Mouse (Mus musculus): ENCODE data around the gene Rhbdl1.

The Rhbdl1 gene

GRCm38 (mm10) chr17:25837076-25837410, at the start of gene Rhbdl1:
Gene Rhbdl1 (minus strand): TSS chr17:25837295.
- DNase-seq: peak; percentile 65 to 72

DNA sequence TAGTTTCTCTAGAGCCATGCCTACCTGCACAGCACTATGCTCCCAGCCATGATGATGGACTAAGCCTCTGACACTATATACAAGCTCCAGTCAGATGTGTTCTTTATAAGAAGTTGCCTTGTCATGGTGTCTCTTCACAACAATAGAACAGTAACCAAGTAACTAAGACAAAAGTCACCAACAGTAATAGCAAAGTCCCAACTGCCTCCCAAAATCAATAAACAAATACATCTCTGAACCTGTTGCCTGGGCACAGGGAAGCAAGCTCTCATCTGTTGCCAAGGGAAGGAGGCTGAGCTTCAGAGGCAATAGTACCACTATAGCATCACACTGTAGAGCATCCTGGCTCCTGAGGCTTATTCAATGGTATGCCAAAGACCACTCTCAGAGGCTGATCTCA, 49.7 kb upstream of the Rhbdl1 start:
- DNase-seq: no peak

GRCm38 (mm10) chr17:25885636-25886035, 48.5 kb upstream of the Rhbdl1 start:
- DNase-seq: peak in 1 of 2 experiments; percentile 42

GRCm38 (mm10) chr17:25883824-25884223, 46.7 kb upstream of the Rhbdl1 start:
- DNase-seq: no peak

GRCm38 (mm10) chr17:25883268-25883667, 46.2 kb upstream of the Rhbdl1 start:
- no peak for DNase-seq

DNA sequence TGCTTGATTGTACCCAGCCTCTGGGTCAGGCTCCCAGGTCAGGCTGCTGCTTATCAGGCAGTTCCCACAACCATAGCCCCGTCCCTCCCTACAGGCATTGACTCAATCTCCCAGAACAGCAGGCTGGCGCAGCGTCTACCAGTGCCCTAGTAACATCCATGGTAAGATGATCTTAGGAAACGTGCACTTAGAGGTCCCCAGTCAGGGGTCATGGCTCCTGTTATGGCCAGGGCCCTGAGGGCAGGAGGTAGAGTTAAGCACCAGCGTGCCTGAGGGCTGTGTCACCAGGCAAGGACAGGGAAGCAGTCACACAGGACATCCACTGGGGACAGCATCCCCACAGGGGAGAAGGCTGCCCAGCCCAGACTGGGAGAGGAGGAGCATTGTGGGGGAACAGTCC, 45.2 kb upstream of the Rhbdl1 start:
- no peak for DNase-seq

DNA sequence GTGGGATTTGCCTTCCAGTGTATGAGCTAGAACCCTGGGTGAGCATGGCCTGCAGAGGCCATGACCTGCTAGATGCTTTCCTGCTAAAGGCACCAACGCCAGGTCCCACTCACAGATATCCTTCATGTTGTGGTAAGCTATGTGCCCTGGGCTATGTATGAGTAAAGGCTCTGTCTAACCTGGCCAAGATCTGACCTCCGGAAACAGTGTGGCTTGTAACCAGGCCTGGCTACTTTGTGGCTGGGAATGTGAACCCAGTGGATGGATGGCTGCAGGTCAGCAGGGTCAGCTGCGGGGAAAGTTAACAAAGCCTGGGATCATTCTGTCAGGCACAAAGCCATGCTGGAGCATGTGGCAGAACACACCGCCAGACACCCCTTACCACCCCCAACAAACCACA, 44.6 kb upstream of the Rhbdl1 start:
- DNase-seq: no peak

DNA sequence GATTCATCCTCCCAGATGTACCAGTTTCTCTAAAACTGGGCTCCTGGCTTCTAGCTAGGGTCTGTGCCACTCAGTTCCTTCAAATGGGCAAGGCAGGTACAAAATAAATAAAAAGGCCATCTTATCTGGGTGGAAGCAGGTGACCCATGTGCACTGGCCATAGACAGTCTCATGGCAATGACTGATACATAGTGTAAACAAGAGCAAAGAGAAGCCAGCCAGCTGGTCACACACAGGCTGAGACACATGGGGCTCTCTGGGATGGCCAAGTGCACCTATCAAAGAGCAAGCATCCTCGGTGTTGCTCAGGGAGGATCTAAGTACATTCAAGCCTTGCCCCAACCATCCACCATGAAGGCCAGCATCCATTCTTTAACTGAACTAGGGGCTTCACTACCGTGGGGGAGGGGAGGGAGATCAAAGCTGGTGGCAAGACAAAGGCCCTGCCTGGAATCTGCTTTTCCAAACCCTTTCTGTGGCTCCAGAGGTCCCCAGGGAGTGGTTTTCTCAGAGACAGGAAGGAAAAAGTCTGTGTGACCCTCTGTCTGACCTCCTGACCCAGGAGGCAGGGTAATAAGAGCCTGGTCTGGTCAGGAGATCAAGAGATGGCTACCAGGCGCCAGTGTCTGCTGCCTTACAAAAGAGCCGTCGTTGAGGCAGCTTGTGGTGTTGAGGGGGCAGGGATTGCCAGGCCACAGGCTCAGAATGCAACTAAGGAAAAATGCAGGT, 44.0 kb upstream of the Rhbdl1 start:
- peak in 1 of 2 experiments; percentile 36 for DNase-seq

- peak in 1 of 2 experiments; percentile 15 for DNase-seq
These were observed 43.3 kb upstream of the Rhbdl1 start, which contains the start of gene Wfikkn1 for GRCm38 (mm10) chr17:25880196-25880910. Gene Wfikkn1 (minus strand): TSS chr17:25880858.

GRCm38 (mm10) chr17:25879750-25880149, 42.7 kb upstream of the Rhbdl1 start:
- no peak for DNase-seq

- DNase-seq: peak; percentile 85 to 88
These were observed 42.2 kb upstream of the Rhbdl1 start for GRCm38 (mm10) chr17:25879261-25879660.

DNA sequence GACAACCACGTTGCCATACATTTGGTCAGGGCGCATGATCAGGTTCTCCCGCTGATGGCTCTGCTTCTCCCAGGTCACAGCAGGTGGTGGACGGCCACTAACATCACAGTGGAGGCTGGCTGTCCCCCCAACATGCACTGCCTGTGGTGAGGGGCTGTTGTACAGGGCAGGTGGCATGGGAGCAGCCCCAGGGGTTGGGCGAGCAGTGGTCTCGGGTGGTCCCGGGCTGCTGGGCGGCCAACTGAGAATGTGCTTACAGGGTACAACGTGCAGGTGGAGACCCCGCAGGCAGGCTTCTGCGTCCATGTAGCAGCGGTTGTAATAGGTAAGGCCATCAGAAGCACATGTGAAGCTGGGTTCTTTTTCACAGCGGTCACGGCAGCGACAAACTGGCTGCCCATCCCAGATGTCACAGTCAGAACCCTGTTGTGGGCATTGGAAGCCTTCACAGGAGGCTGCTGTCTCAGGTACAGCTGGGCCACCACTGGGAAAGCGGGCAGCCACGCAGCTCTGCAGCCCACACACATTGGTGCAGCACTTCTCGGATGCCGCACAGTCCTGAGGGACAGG, 41.6 kb upstream of the Rhbdl1 start:
- peak in 1 of 2 experiments; percentile 13 for DNase-seq

DNA sequence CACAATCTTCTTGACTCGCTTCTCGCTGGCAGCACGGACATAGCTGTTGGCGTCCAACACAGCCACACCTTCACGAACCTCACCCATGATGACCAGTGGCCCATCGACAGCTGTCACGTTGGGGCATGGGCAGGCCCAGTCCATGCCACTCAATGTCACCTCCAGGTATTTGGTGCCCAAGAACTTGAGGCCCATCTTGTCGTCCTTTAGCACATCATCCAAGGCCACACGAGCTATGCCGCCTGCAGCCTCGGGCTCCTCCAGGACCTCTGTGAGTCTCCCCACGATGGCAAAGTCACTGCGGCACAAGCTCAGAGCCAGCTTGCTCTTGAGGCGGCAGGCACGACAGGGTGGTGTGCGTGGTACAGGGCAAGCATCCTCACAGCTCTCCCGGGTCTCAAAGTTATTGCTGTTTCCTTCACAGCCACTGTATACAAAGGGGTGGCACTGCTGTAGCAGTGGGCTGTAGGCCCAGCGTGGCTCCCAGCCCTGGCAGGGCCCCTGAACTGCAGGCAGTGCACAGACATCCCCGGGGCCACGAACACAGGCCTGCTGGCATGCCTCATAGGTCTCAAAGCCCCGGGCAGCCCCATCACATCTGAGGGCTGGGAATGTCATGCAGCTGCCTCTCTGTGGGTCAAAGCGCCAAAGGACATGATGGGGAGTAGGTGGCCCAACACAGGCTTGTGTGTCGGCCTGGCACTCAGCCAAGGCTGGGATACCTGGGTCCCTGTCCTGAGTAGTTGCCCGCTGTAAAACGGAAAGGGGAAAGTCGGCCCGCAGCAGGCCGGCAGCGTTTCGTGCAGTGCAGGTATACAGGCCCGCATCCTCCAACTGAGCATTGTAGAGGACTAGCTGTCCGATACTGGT, 40.9 kb upstream of the Rhbdl1 start:
- peak in 1 of 2 experiments; percentile 23 for DNase-seq

DNA sequence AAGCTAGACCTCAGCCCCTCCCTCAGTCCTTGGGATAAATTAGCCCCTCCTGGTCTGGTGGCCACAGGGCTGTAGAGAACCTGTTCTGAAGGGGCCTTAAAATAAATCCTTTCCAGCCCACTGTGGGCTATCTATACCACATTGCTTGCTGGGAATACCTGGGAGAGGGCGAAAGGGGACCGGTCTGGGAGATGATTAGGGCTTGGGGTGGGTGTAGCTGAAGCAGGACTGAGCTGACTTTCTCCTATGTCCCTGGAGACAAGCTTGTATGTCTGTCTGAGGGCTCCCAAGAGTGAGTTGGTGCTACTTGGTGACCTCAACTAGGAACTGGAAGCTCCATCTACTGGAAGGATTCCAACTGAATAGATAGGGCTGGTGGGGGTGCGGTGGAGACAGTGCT, 39.9 kb upstream of the Rhbdl1 start:
- DNase-seq: no peak

DNA sequence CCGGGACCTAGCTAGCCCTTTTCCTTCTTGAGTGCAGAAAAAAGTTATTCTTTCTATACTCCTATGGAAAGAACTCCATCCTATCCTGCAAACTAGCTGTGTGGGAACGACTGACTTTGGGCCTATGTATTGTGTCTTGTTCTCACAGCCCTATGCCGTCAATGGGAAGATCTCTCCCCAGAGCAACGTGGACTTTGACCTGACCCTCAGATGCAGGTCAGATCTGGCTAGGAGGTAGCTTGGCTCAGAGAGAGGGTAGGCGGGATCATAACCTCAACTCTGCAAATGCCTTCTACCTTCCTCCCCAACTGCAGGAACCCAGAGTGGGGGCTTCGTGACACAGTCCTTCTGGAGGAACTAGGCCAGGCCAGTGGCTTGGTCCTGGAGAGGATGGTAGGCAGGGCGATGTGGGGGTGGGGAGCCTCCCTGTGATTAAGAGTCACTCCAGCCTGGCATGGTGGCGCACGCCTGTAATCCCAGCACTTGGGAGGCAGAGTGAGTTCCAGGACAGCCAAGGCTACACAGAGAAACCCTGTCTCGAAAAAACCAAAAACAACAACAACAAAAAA, 39.3 kb upstream of the Rhbdl1 start:
- DNase-seq: peak; percentile 81 to 83

- DNase-seq: peak; percentile 85 to 90
These were observed 38.4 kb upstream of the Rhbdl1 start for GRCm38 (mm10) chr17:25875171-25876136.

DNA sequence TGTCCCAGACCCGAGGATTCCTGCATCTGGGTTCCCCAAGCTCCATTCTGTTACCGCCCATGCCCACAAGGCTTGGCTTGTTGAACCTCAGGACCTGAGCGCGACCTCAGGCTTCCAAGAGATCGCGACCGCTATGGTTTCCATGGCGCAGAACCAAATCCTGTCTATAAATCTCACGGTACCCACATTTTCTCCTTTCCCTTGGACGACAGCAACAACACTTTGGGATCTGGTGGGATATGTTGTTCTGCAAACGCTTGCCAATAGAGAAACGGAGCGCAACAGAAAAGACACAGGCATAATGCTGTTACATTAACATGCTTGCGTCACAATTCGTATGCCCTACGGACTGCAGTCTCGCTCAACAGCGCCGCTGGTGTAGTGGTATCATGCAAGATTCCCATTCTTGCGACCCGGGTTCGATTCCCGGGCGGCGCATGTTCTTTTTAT, 37.7 kb upstream of the Rhbdl1 start, which contains the start of gene Mettl26:
Gene Mettl26 (plus strand): TSS at position 354 of the 450 bp plus-strand sequence.
- peak; percentile 88 to 95 for DNase-seq

DNA sequence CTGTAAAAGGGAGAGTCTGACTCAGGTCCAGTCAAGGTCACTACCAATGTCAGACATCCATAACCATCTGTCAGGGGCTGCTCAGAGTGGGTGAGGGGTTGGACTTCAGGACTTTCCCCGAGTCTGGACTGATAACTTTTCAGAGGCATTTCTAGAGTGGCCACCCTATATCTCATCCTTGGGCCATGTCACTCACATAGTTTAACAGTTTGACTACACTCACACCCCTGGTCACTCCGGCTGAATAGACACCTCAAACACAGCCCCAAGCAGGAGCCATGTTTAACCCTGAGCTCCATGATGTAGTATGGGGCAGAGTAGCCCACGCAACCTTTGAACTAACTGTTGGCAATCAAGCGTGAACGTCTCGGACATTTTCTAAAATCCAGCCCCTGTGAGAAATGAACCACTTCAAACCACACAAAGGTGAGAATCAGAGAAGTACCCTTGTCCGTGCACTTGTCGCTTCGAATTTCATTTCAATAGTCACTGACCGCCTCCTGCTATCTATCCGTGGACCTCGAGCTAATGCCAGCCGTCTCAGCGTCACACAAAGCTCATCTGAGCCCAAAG, 37.1 kb upstream of the Rhbdl1 start:
- peak in 1 of 2 experiments; percentile 66 for DNase-seq

GRCm38 (mm10) chr17:25873405-25874147, 36.5 kb upstream of the Rhbdl1 start:
- DNase-seq: no peak

- DNase-seq: peak in 1 of 2 experiments; percentile 67
These were observed 35.6 kb upstream of the Rhbdl1 start for GRCm38 (mm10) chr17:25872676-25873075.
